Mouse (Mus musculus): ENCODE measurements at regions not wholly inside any gene's neighbourhood (a gene's known extent, or its start where the extent isn't known, plus 50 kb on each side); places are given as distances from the start of the nearest gene placed in this dataset.
"Not testable (repeated sequence)": the region's sequence is repeated elsewhere in the genome, so short reads cannot be mapped to it uniquely, and the experiment has no call there.

GRCm38 (mm10) chr12:32122915-32123314, 61.8 kb upstream of the Prkar2b start:
- ChIA-PET POLR2A (no interaction called here), CTCF (interaction anchor here (0.7 kb wide), 1 partner anchor 9 kb away, joined by 3 read pairs; no protein-coding TSS in a partner anchor)
- no peak for DNase-seq (ENCODE audit: low read depth, low spot score)
- H3K27me3 ChIP-seq = no peaks in the 10 kb centered on the region
- no peak for ATAC-seq
- TF ChIP-seq CTCF (IDR thresholded peaks at IDR 0.05) = no peak
- in situ Hi-C loops (cut with MboI; ENCODE audit: low pct_unique_long_range_greater_than_20kb) = no loop called here

DNA sequence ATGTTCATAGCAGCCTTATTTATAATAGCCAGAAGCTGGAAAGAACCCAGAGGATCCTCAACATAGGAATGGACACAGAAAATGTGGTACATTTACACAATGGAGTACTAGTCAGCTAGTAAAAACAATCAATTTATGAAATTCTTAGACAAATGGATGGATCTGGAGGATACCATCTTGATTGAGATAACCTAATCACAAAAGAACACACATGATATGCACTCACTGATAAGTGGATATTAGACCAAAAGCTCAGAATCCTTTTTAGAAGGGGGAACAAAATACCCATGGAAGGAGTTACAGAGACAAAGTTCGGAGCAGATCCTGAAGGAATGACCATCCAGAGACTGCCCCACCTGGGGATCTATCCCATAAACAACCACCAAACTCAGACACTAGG, 60.9 kb upstream of the Prkar2b start:
- POLR2A ChIA-PET; in situ Hi-C loops (cut with MboI; ENCODE audit: low pct_unique_long_range_greater_than_20kb); DNase-seq (ENCODE audit: low read depth, low spot score); CTCF ChIA-PET; H3K27me3 ChIP-seq; ATAC-seq: not testable (repeated sequence)

DNA sequence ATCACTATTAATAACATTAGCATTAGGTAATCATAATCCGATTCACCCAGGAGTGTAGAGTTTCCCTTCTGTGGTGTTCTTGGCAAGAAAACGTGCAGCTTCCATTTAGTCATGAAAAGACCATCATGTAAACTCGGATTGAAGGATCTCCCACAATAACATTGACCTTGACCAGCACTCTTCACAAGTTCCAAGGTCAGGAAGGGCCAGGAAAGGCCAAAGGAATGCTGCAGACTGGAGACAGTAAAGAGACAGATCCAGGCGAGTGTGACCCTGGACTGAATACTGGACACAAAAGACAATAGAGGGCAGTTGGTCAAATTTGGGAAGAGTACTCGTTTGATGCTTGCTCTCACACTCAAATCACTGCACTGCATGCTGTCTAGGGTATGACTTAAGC, 51.6 kb upstream of the Prkar2b start:
- H3K27me3 ChIP-seq = no peaks in the 10 kb centered on the region
- in situ Hi-C loops (cut with MboI; ENCODE audit: low pct_unique_long_range_greater_than_20kb) = no loop called here
- ChIA-PET POLR2A (no interaction called here), CTCF (interaction anchor here (1.4 kb wide), 3 partner anchors 11 to 140 kb away, joined by 3 to 6 read pairs (median 3); no protein-coding TSS in a partner anchor)
- ATAC-seq (no peak), DNase-seq (ENCODE audit: low read depth, low spot score) (no peak)
- no peak for TF ChIP-seq CTCF (IDR thresholded peaks at IDR 0.05)

- ATAC-seq (peak; percentile 86), DNase-seq (ENCODE audit: low read depth, low spot score) (peak; percentile 50)
- CTCF ChIA-PET = interaction anchor here (1.4 kb wide), 4 partner anchors 12 to 139 kb away, joined by 3 to 6 read pairs (median 3); no protein-coding TSS in a partner anchor
- in situ Hi-C loops (cut with MboI; ENCODE audit: low pct_unique_long_range_greater_than_20kb) = no loop called here
- no peak for TF ChIP-seq CTCF (IDR thresholded peaks at IDR 0.05)
- POLR2A ChIA-PET = interaction anchor here (0.8 kb wide), 1 partner anchor 9 kb away, joined by 3 read pairs; no protein-coding TSS in a partner anchor
- no peaks in the 10 kb centered on the region for H3K27me3 ChIP-seq
These were observed 50.5 kb upstream of the Prkar2b start for GRCm38 (mm10) chr12:32111508-32112119.

- ChIA-PET CTCF (interaction anchor here (1.4 kb wide), 1 partner anchor 15 kb away, joined by 3 read pairs; no protein-coding TSS in a partner anchor), POLR2A (interaction anchor here (0.6 kb wide), 1 partner anchor 356 kb away, joined by 7 read pairs; no protein-coding TSS in a partner anchor)
- no peak for TF ChIP-seq CTCF (IDR thresholded peaks at IDR 0.05)
- in situ Hi-C loops (cut with MboI; ENCODE audit: low pct_unique_long_range_greater_than_20kb) = no loop called here
- H3K27me3 ChIP-seq = no peaks in the 10 kb centered on the region
- ATAC-seq (no peak), DNase-seq (ENCODE audit: low read depth, low spot score) (no peak)
These were observed 49.8 kb upstream of the Prkar2b start for GRCm38 (mm10) chr12:32110903-32111302.

Data from Patski (cell line).